In the genomic region with DNA sequence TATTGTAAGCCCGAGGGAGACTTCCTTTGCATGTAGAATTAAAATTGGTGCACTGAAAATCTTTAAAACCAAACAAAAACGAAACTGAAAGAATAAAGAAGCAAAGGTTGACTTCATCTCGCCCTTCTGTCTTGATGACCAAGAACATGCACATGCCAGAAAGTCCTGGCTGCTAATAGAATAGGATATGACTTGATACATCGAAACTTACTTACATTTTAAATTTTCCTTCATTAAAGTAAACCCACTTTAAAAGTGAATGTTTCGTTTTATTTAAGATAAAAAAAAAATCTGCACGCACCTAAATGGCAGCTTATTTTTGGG, we compare ENCODE assay signal across 10 mouse cellular contexts. TPM values are rescaled to one million over a fixed set of nuclear protein-coding genes. Genes with fewer than 3 reads are reported as not detected.
DNase-seq lines count a peak whose midpoint lies in the region; ATAC-seq lines count a peak whose summit lies in the region.
"Had no signal": no experiment of that assay in that cellular context is flagged by ENCODE, and none has a peak within 500 bp of the region (broad histone marks: within the 10 kb centered on the region; RNA-seq: fewer than 3 reads in every experiment).

No protein-coding gene starts in this region.

- peak overlapping the region; percentile 31 for H3K4me2 ChIP-seq in forebrain, embryonic 13.5 days
- no peak overlapping the region for H3K4me2 ChIP-seq in forebrain, embryonic 15.5 days (replicated peaks)
- H3K4me2 ChIP-seq in neural tube, embryonic 11.5 days (ENCODE audit: low read depth): peak overlapping the region; percentile 46
- peak overlapping the region; percentile 41 for H3K4me2 ChIP-seq in liver, embryonic 12.5 days
- H3K4me2 ChIP-seq in stomach, embryonic 15.5 days: peak overlapping the region; percentile 51

- no peak overlapping the region for H3K27ac ChIP-seq in forebrain, embryonic 13.5 days
- no peak overlapping the region for H3K27ac ChIP-seq in forebrain, embryonic 15.5 days (replicated peaks)
- H3K27ac ChIP-seq in neural tube, embryonic 11.5 days (ENCODE audit: low read depth, low read length): no peak overlapping the region
- no peak overlapping the region for H3K27ac ChIP-seq in liver, embryonic 12.5 days
- H3K27ac ChIP-seq in stomach, embryonic 15.5 days: no peak overlapping the region

- H3K4me1 ChIP-seq in forebrain, embryonic 13.5 days: peaks cover 21% of the 10 kb centered on the region
- H3K4me1 ChIP-seq in forebrain, embryonic 15.5 days: peaks cover 21% of the 10 kb centered on the region
- peaks cover 7% of the 10 kb centered on the region for H3K4me1 ChIP-seq in neural tube, embryonic 11.5 days (ENCODE audit: control insufficient read depth, insufficient read depth, low read length)
- peaks cover 9% of the 10 kb centered on the region; the same call in 1 of the 2 replicates for H3K4me1 ChIP-seq in liver, embryonic 12.5 days
- H3K4me1 ChIP-seq in stomach, embryonic 15.5 days: peaks cover 10% of the 10 kb centered on the region

- DNase-seq in neural tube, embryonic 11.5 days (ENCODE audit: low spot score): no peak
- DNase-seq in neural tube, embryonic 10.5 days (ENCODE audit: extremely low spot score, low spot score): no peak
- no peak for DNase-seq in adrenal gland, adult (ENCODE audit: inconsistent age in 2 of 2, low spot score in 1 of 2)

- no peaks in the 10 kb centered on the region for H3K36me3 ChIP-seq in forebrain, embryonic 13.5 days (ENCODE audit: poor library complexity, severe bottlenecking)
- no peaks in the 10 kb centered on the region for H3K36me3 ChIP-seq in forebrain, embryonic 15.5 days
- H3K36me3 ChIP-seq in neural tube, embryonic 11.5 days (ENCODE audit: control insufficient read depth, insufficient read depth, low read length): no peaks in the 10 kb centered on the region
- no peaks in the 10 kb centered on the region for H3K36me3 ChIP-seq in liver, embryonic 12.5 days
- H3K36me3 ChIP-seq in stomach, embryonic 15.5 days: no peaks in the 10 kb centered on the region

- WGBS in forebrain, embryonic 13.5 days: 5% methylated on average over 6 of the region's 6 CpGs
- WGBS in forebrain, embryonic 15.5 days: 5% methylated on average over 6 of the region's 6 CpGs
- 2% methylated on average over 6 of the region's 6 CpGs for WGBS in neural tube, embryonic 11.5 days
- 4% methylated on average over 6 of the region's 6 CpGs for WGBS in liver, embryonic 12.5 days (ENCODE audit: insufficient replicate concordance)
- WGBS in stomach, embryonic 15.5 days: 6% methylated on average over 6 of the region's 6 CpGs

- H3K4me3 ChIP-seq in forebrain, embryonic 13.5 days: peak overlapping the region; percentile 15; the same call in 1 of the 2 replicates
- H3K4me3 ChIP-seq in forebrain, embryonic 15.5 days: no peak overlapping the region
- H3K4me3 ChIP-seq in neural tube, embryonic 11.5 days (ENCODE audit: low read depth, low read length): no peak overlapping the region
- 0 out of 2 replicates have a peak overlapping the region, but pooled peaks have one; percentile 13 for H3K4me3 ChIP-seq in liver, embryonic 12.5 days
- peak overlapping the region; percentile 27 for H3K4me3 ChIP-seq in stomach, embryonic 15.5 days (replicated peaks)

- ATAC-seq in forebrain, embryonic 13.5 days: no peak
- ATAC-seq in forebrain, embryonic 15.5 days (replicated peaks): no peak
- no peak for ATAC-seq in neural tube, embryonic 11.5 days (ENCODE audit: insufficient read depth, low FRiP score, low TSS enrichment)
- ATAC-seq in liver, embryonic 12.5 days: no peak
- no peak for ATAC-seq in stomach, embryonic 15.5 days (ENCODE audit: insufficient read depth, low FRiP score, low read depth)
- ATAC-seq in erythroid progenitor cell, adult 5-6 weeks (replicated peaks; ENCODE audit: low FRiP score, poor library complexity, severe bottlenecking): no peak
- ATAC-seq: activated CD4-positive, CD25-positive, alpha-beta regulatory T cell, adult 4 months had no signal

- H3K27me3 ChIP-seq in forebrain, embryonic 13.5 days: peaks cover 97% of the 10 kb centered on the region
- peaks cover 90% of the 10 kb centered on the region for H3K27me3 ChIP-seq in forebrain, embryonic 15.5 days
- peaks cover 74% of the 10 kb centered on the region for H3K27me3 ChIP-seq in neural tube, embryonic 11.5 days (ENCODE audit: control insufficient read depth, insufficient read depth, low read length)
- H3K27me3 ChIP-seq in liver, embryonic 12.5 days (replicated peaks): peaks cover 90% of the 10 kb centered on the region
- H3K27me3 ChIP-seq in stomach, embryonic 15.5 days (replicated peaks): peaks cover 72% of the 10 kb centered on the region

- H3K9ac ChIP-seq in forebrain, embryonic 13.5 days: no peak overlapping the region
- H3K9ac ChIP-seq in forebrain, embryonic 15.5 days (replicated peaks): no peak overlapping the region
- no peak overlapping the region for H3K9ac ChIP-seq in neural tube, embryonic 11.5 days (ENCODE audit: low read length)
- H3K9ac ChIP-seq in liver, embryonic 12.5 days: no peak overlapping the region
- no peak overlapping the region for H3K9ac ChIP-seq in stomach, embryonic 15.5 days

- no peaks in the 10 kb centered on the region for H3K9me3 ChIP-seq in forebrain, embryonic 13.5 days (replicated peaks)
- H3K9me3 ChIP-seq in forebrain, embryonic 15.5 days: no peaks in the 10 kb centered on the region
- no peaks in the 10 kb centered on the region for H3K9me3 ChIP-seq in neural tube, embryonic 11.5 days (ENCODE audit: control insufficient read depth, low read length)
- H3K9me3 ChIP-seq in liver, embryonic 12.5 days (replicated peaks): no peaks in the 10 kb centered on the region
- H3K9me3 ChIP-seq in stomach, embryonic 15.5 days: no peaks in the 10 kb centered on the region

RNA-seq across cellular contexts. Expression of a gene that starts 3.8 kb away (rescaled TPM):
- 1.2 and 2.9 TPM in 2 replicates for polyA plus RNA-seq in forebrain, embryonic 13.5 days (2015; fragmentation: Nextera tagmentation; extraction: Ambion mirVana)
- polyA plus RNA-seq in forebrain, embryonic 15.5 days (2015; fragmentation: Nextera tagmentation; extraction: Ambion mirVana): 0.90 and 1.4 TPM in 2 replicates
- 19.6 and 21.9 TPM in 2 replicates for polyA plus RNA-seq in neural tube, embryonic 11.5 days (2014; fragmentation: Nextera tagmentation; extraction: Ambion mirVana)
- polyA plus RNA-seq in liver, embryonic 12.5 days (2016; fragmentation: Nextera tagmentation; extraction: Ambion mirVana): 0.30 TPM in 1 of 2 replicates, not detected in the other
- 2.9 and 5.9 TPM in 2 replicates for polyA plus RNA-seq in stomach, embryonic 15.5 days (2015; fragmentation: Nextera tagmentation; extraction: Ambion mirVana)
- total RNA-seq in erythroid progenitor cell, adult 5-6 weeks (2015; ENCODE audit: low replicate concordance): not detected in 2 replicates
- not detected in 2 replicates for total RNA-seq in erythroid progenitor cell, adult 5-6 weeks (2017; ENCODE audit: low replicate concordance)
- total RNA-seq: left cerebral cortex, postnatal 25 days had no signal
- polyA plus RNA-seq: activated CD4-positive, CD25-positive, alpha-beta regulatory T cell, adult 4 months had no signal

Comparison
In these comparisons a context has a peak if more than half of its experiments do, and no peak if none do; other contexts are left out.
1. H3K4me3 ChIP-seq: peak in forebrain, embryonic 13.5 days (single experiment), liver, embryonic 12.5 days (single experiment) and stomach, embryonic 15.5 days (single experiment); none in forebrain, embryonic 15.5 days (single experiment) and neural tube, embryonic 11.5 days (single experiment).